Mouse (Mus musculus): ENCODE results near the gene Rabep2.

DNA sequence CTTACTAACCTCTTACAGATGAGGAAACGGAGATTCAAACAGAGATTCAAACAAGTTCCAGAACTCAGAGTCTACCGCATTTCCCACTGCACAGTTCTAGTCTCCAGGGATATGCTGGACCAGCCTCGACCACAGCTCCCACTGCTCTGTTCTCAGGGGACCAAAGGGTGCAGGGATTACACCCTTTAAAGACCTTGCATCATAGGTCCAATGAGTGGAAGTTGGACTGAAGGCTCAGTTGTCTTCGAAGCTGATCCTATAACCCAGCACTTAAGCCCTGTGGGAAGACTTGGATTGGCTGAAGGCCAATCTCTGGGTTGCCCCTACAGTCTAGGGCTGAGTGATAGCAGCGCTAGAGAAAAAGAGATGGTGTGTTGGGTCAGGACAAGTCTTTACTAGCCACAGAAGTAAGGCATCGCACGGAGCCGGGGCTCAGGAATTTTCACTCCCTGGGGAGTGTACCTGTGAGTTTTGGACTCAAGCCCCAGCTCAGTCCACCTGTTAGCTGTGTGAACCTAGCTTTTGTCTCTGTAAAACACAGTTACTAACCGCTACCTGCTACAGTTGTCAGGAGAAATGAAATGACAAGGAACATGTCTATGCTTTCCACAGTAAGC, 45.0 kb downstream of the Rabep2 start:
- TF ChIP-seq POLR2A (IDR thresholded peaks at IDR 0.05; ENCODE audit: low read depth, low read length) = no peak
- no peak for TF ChIP-seq CTCF (conservative IDR thresholded peaks at IDR 0.05; ENCODE audit: insufficient read depth, insufficient read length, low read depth, low read length)

All from kidney, adult 2 months (tissue).